Mouse (Mus musculus) skeletal muscle tissue, adult 2 months (tissue): ENCODE measurements at regions not wholly inside any gene's neighbourhood (a gene's known extent, or its start where the extent isn't known, plus 50 kb on each side); places are given as distances from the start of the nearest gene placed in this dataset.
"Not testable (repeated sequence)": the region's sequence is repeated elsewhere in the genome, so short reads cannot be mapped to it uniquely, and the experiment has no call there.

Source experiments
- DNase-seq: peaks from one replicate; pipeline ENCODE4 v3.0.0-alpha.2; 2012; ENCODE audit warnings: low read depth, low spot score

- DNase-seq, result not testable (repeated sequence)
Observed at GRCm38 (mm10) chr14:14478159-14478558, 77.1 kb downstream of the Olfr721-ps1 start.

GRCm38 (mm10) chr14:14481840-14482239, 80.7 kb downstream of the Olfr721-ps1 start:
- peak; percentile 1 for DNase-seq

GRCm38 (mm10) chr14:14486356-14486755, 85.3 kb downstream of the Olfr721-ps1 start:
- no peak for DNase-seq

- DNase-seq, result no peak
Observed at GRCm38 (mm10) chr14:14490501-14490900, 89.4 kb downstream of the Olfr721-ps1 start.

- DNase-seq, result no peak
Observed at GRCm38 (mm10) chr14:14492041-14492440, 90.9 kb downstream of the Olfr721-ps1 start.

GRCm38 (mm10) chr14:14511927-14512326, 110.8 kb downstream of the Olfr721-ps1 start:
- DNase-seq, result no peak

- no peak for DNase-seq
Observed at GRCm38 (mm10) chr14:14513056-14513455, 112.0 kb downstream of the Olfr721-ps1 start.

- DNase-seq, result no peak
Observed at GRCm38 (mm10) chr14:14513498-14513897, 112.4 kb downstream of the Olfr721-ps1 start.

GRCm38 (mm10) chr14:14514440-14515172, 113.5 kb downstream of the Olfr721-ps1 start:
- no peak for DNase-seq

GRCm38 (mm10) chr14:14515363-14515762, 114.3 kb downstream of the Olfr721-ps1 start:
- DNase-seq, result no peak

GRCm38 (mm10) chr14:14515918-14516317, 114.8 kb downstream of the Olfr721-ps1 start:
- no peak for DNase-seq

GRCm38 (mm10) chr14:14518027-14518426, 116.9 kb downstream of the Olfr721-ps1 start:
- DNase-seq, result no peak

GRCm38 (mm10) chr14:14518841-14519240, 117.7 kb downstream of the Olfr721-ps1 start:
- DNase-seq, result peak; percentile 25

GRCm38 (mm10) chr14:14520195-14520594, 119.1 kb downstream of the Olfr721-ps1 start:
- peak; percentile 29 for DNase-seq

GRCm38 (mm10) chr14:14521331-14521730, 120.2 kb downstream of the Olfr721-ps1 start:
- DNase-seq, result not testable (repeated sequence)

- DNase-seq, result no peak
Observed at GRCm38 (mm10) chr14:14525225-14525624, 124.1 kb downstream of the Olfr721-ps1 start.

GRCm38 (mm10) chr14:14528437-14528836, 127.3 kb downstream of the Olfr721-ps1 start:
- no peak for DNase-seq

- no peak for DNase-seq
Observed at GRCm38 (mm10) chr14:14541206-14541605, 140.1 kb downstream of the Olfr721-ps1 start.

- no peak for DNase-seq
Observed at GRCm38 (mm10) chr14:14541705-14542104, 140.6 kb downstream of the Olfr721-ps1 start.

- DNase-seq, result no peak
Observed at GRCm38 (mm10) chr14:14544236-14544635, 143.1 kb downstream of the Olfr721-ps1 start.

- no peak for DNase-seq
Observed at GRCm38 (mm10) chr14:14552201-14552600, 149.9 kb upstream of the Slc4a7 start.

GRCm38 (mm10) chr14:14574851-14575250, 127.2 kb upstream of the Slc4a7 start:
- no peak for DNase-seq

GRCm38 (mm10) chr14:14591939-14592338, 110.1 kb upstream of the Slc4a7 start:
- DNase-seq, result no peak

GRCm38 (mm10) chr14:14594753-14595152, 107.3 kb upstream of the Slc4a7 start:
- DNase-seq, result no peak
